Mouse (Mus musculus) neural tube, embryonic 15.5 days (tissue): ENCODE measurements around the gene Fbxl5. TPM values are rescaled to one million over a fixed set of nuclear protein-coding genes. Genes with fewer than 3 reads are reported as not detected.

Source experiments
- ATAC-seq: fragments of 200-750 bp; cut with Nextera tagmentation; 2 replicates; pipeline ENCODE4 v1.8.0; 2017; ENCODE audit warnings: mild to moderate bottlenecking, moderate TSS enrichment, moderate library complexity; ENCODE audit not compliant: low FRiP score
- H3K27ac ChIP-seq: fragments of 300-500 bp; sonication (generic); replicated peaks from 2 replicates; pipeline ENCODE4 v1.5.1; 2015; ENCODE audit warnings: mild to moderate bottlenecking, inconsistent platforms
- H3K27me3 ChIP-seq: fragments of 300-500 bp; sonication (generic); replicated peaks from 2 replicates; pipeline ENCODE4 v1.6.1; 2015; ENCODE audit warnings: inconsistent platforms
- H3K36me3 ChIP-seq: fragments of 300-500 bp; sonication (generic); 2 replicates; pipeline ENCODE4 v1.6.1; 2015; ENCODE audit warnings: inconsistent platforms
- H3K4me1 ChIP-seq: fragments of 300-500 bp; sonication (generic); 2 replicates; pipeline ENCODE4 v1.6.1; 2015; ENCODE audit warnings: inconsistent platforms
- H3K4me2 ChIP-seq: fragments of 300-500 bp; sonication (generic); 2 replicates; pipeline ENCODE4 v1.6.1; 2015; ENCODE audit warnings: inconsistent platforms, mild to moderate bottlenecking, moderate library complexity
- H3K4me3 ChIP-seq: fragments of 300-500 bp; sonication (generic); replicated peaks from 2 replicates; pipeline ENCODE4 v1.5.1; 2015; ENCODE audit warnings: mild to moderate bottlenecking, inconsistent platforms
- H3K9ac ChIP-seq: fragments of 300-500 bp; sonication (generic); replicated peaks from 2 replicates; pipeline ENCODE4 v1.6.1; 2015; ENCODE audit warnings: mild to moderate bottlenecking, inconsistent platforms
- H3K9me3 ChIP-seq: fragments of 300-500 bp; sonication (generic); replicated peaks from 2 replicates; pipeline ENCODE4 v1.6.1; 2016; ENCODE audit warnings: inconsistent platforms
- WGBS: fragments of 180-500 bp; shearing (Covaris S2); methylation state at CpG from one replicate; pipeline ENCODE4 v1.1.7; 2015; ENCODE audit warnings: mixed read lengths; 5-methylcytosine and 5-hydroxymethylcytosine counted together
- polyA plus RNA-seq: library from polyadenylated mRNA; unstranded; fragments of >200 nt; fragmentation: Nextera tagmentation; extraction: Ambion mirVana; gene quantifications from 2 replicates; pipeline ENCODE4 v1.2.1, GENCODE M21; 2015

The Fbxl5 gene
- polyA plus RNA-seq, 1 experiment from 2014 or later = 74.1 TPM

- Histone ChIP-seq H3K4me1 (no peaks in the 10 kb centered on the region), H3K27me3 (no peaks in the 10 kb centered on the region), H3K9me3 (no peaks in the 10 kb centered on the region), H3K4me2 (no peak overlapping the region), H3K4me3 (no peak overlapping the region), H3K27ac (no peak overlapping the region), H3K9ac (no peak overlapping the region), H3K36me3 (no peaks in the 10 kb centered on the region)
- WGBS = 94% methylated on average over 4 of the region's 4 CpGs
- ATAC-seq = no peak
Measured at GRCm38 (mm10) chr5:43801798-43802197, 19.6 kb downstream of the Fbxl5 start.

GRCm38 (mm10) chr5:43801253-43801652, 20.2 kb downstream of the Fbxl5 start:
- no peak for ATAC-seq
- H3K4me2 ChIP-seq = no peak overlapping the region

GRCm38 (mm10) chr5:43800700-43801099, 20.7 kb downstream of the Fbxl5 start:
- Histone ChIP-seq H3K27me3 (no peaks in the 10 kb centered on the region), H3K36me3 (no peaks in the 10 kb centered on the region), H3K9me3 (no peaks in the 10 kb centered on the region), H3K4me1 (no peaks in the 10 kb centered on the region), H3K4me3 (no peak overlapping the region), H3K27ac (no peak overlapping the region), H3K4me2 (no peak overlapping the region), H3K9ac (no peak overlapping the region)
- 76% methylated on average over 1 of the region's 1 CpGs for WGBS
- no peak for ATAC-seq

More at GRCm38 (mm10) chr5:43801253-43801652, 20.2 kb downstream of the Fbxl5 start:
- H3K4me3 ChIP-seq = no peak overlapping the region
- H3K9ac ChIP-seq = no peak overlapping the region
- no peak overlapping the region for H3K27ac ChIP-seq
- no peaks in the 10 kb centered on the region for H3K4me1 ChIP-seq
- no peaks in the 10 kb centered on the region for H3K9me3 ChIP-seq
- H3K36me3 ChIP-seq = no peaks in the 10 kb centered on the region
- H3K27me3 ChIP-seq = no peaks in the 10 kb centered on the region

- Histone ChIP-seq H3K9me3 (no peaks in the 10 kb centered on the region), H3K4me2 (no peak overlapping the region), H3K27me3 (no peaks in the 10 kb centered on the region), H3K4me3 (no peak overlapping the region), H3K27ac (no peak overlapping the region), H3K4me1 (no peaks in the 10 kb centered on the region), H3K9ac (no peak overlapping the region), H3K36me3 (no peaks in the 10 kb centered on the region)
- no peak for ATAC-seq
- 84% methylated on average over 5 of the region's 5 CpGs for WGBS
Measured at GRCm38 (mm10) chr5:43799530-43799929, 21.9 kb downstream of the Fbxl5 start.

GRCm38 (mm10) chr5:43792354-43792753, 29.1 kb downstream of the Fbxl5 start:
- no peaks in the 10 kb centered on the region for H3K36me3 ChIP-seq
- H3K4me2 ChIP-seq = no peak overlapping the region
- no peak overlapping the region for H3K27ac ChIP-seq
- WGBS = 98% methylated on average over 5 of the region's 5 CpGs
- H3K4me1 ChIP-seq = no peaks in the 10 kb centered on the region
- no peaks in the 10 kb centered on the region for H3K27me3 ChIP-seq
- no peaks in the 10 kb centered on the region for H3K9me3 ChIP-seq
- H3K9ac ChIP-seq = no peak overlapping the region
- H3K4me3 ChIP-seq = no peak overlapping the region
- no peak for ATAC-seq

- H3K9ac ChIP-seq = no peak overlapping the region
- 84% methylated on average over 9 of the region's 9 CpGs for WGBS
- no peaks in the 10 kb centered on the region for H3K36me3 ChIP-seq
- H3K9me3 ChIP-seq = no peaks in the 10 kb centered on the region
- ATAC-seq = no peak
- no peaks in the 10 kb centered on the region for H3K4me1 ChIP-seq
- no peak overlapping the region for H3K27ac ChIP-seq
- H3K27me3 ChIP-seq = no peaks in the 10 kb centered on the region
- no peak overlapping the region for H3K4me3 ChIP-seq
- no peak overlapping the region for H3K4me2 ChIP-seq
Measured at GRCm38 (mm10) chr5:43787976-43788752, 33.3 kb downstream of the Fbxl5 start.

GRCm38 (mm10) chr5:43786607-43787006, 34.8 kb downstream of the Fbxl5 start:
- H3K27ac ChIP-seq = no peak overlapping the region
- no peak for ATAC-seq
- no peaks in the 10 kb centered on the region for H3K9me3 ChIP-seq
- H3K4me2 ChIP-seq = no peak overlapping the region
- no peaks in the 10 kb centered on the region for H3K27me3 ChIP-seq
- 92% methylated on average over 4 of the region's 4 CpGs for WGBS
- peaks cover 5% of the 10 kb centered on the region for H3K4me1 ChIP-seq
- no peak overlapping the region for H3K4me3 ChIP-seq
- no peak overlapping the region for H3K9ac ChIP-seq
- no peaks in the 10 kb centered on the region for H3K36me3 ChIP-seq

GRCm38 (mm10) chr5:43783996-43784395, 37.4 kb downstream of the Fbxl5 start:
- peaks cover 19% of the 10 kb centered on the region for H3K4me1 ChIP-seq
- H3K4me2 ChIP-seq = no peak overlapping the region
- no peak for ATAC-seq
- H3K9me3 ChIP-seq = no peaks in the 10 kb centered on the region
- H3K9ac ChIP-seq = no peak overlapping the region
- no peak overlapping the region for H3K4me3 ChIP-seq
- WGBS = 87% methylated on average over 2 of the region's 2 CpGs
- no peaks in the 10 kb centered on the region for H3K36me3 ChIP-seq
- H3K27ac ChIP-seq = no peak overlapping the region
- no peaks in the 10 kb centered on the region for H3K27me3 ChIP-seq

GRCm38 (mm10) chr5:43781977-43782930, 39.2 kb downstream of the Fbxl5 start:
- Histone ChIP-seq H3K4me2 (peak overlapping the region; percentile 83), H3K4me3 (peak overlapping the region; percentile 87), H3K4me1 (peaks cover 19% of the 10 kb centered on the region), H3K9ac (peak overlapping the region; percentile 95), H3K36me3 (no peaks in the 10 kb centered on the region), H3K27ac (peak overlapping the region; percentile 99), H3K27me3 (no peaks in the 10 kb centered on the region), H3K9me3 (no peaks in the 10 kb centered on the region)
- peak; percentile 95 for ATAC-seq
- 3% methylated on average over 54 of the region's 82 CpGs for WGBS

GRCm38 (mm10) chr5:43781423-43781976, 39.9 kb downstream of the Fbxl5 start:
- Histone ChIP-seq H3K4me2 (peak overlapping the region; percentile 83), H3K4me3 (peak overlapping the region; percentile 87), H3K36me3 (no peaks in the 10 kb centered on the region), H3K27ac (peak overlapping the region; percentile 99), H3K27me3 (no peaks in the 10 kb centered on the region), H3K9ac (peak overlapping the region; percentile 90), H3K4me1 (peaks cover 22% of the 10 kb centered on the region), H3K9me3 (no peaks in the 10 kb centered on the region)
- WGBS = under 1% methylated on average over 53 of the region's 61 CpGs
- peak; percentile 62 for ATAC-seq

GRCm38 (mm10) chr5:43778583-43778982, 42.9 kb downstream of the Fbxl5 start:
- no peak overlapping the region for H3K9ac ChIP-seq
- WGBS = 94% methylated on average over 3 of the region's 3 CpGs
- H3K4me1 ChIP-seq = peaks cover 22% of the 10 kb centered on the region
- no peak overlapping the region for H3K27ac ChIP-seq
- H3K36me3 ChIP-seq = no peaks in the 10 kb centered on the region
- no peaks in the 10 kb centered on the region for H3K27me3 ChIP-seq
- no peak for ATAC-seq
- no peak overlapping the region for H3K4me2 ChIP-seq
- no peaks in the 10 kb centered on the region for H3K9me3 ChIP-seq
- no peak overlapping the region for H3K4me3 ChIP-seq
